Mouse (Mus musculus): Measurements from ENCODE around the gene Gm11983.
"Not testable (repeated sequence)": the region's sequence is repeated elsewhere in the genome, so short reads cannot be mapped to it uniquely, and the experiment has no call there.

Gm11983 gene

DNA sequence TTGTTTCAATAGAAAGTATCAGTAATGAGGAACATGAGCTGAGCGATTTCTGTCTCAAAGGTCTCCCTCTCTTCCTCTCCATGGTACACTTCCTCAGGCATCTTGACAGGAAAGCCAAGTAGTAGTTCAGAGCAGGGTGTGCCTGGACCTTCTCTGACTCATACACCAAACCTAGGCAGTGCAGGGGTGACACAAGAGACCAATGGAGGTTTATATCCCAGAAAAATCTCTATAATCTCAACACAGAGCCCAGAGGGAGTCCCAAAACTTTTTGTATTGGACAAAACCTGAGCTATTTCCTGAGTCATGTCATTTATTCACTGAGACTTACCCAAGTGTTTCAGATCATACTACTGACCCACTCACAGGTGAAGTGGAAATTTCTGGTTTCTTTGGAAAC is at the start of gene Gm11983:
Gene Gm11983 (minus strand): TSS at position 101 of the 400 bp plus-strand sequence.
- no peak for DNase-seq

- not testable (repeated sequence) for DNase-seq
Observed at GRCm38 (mm10) chr11:6883045-6883444, 45.6 kb upstream of the Gm11983 start.

DNA sequence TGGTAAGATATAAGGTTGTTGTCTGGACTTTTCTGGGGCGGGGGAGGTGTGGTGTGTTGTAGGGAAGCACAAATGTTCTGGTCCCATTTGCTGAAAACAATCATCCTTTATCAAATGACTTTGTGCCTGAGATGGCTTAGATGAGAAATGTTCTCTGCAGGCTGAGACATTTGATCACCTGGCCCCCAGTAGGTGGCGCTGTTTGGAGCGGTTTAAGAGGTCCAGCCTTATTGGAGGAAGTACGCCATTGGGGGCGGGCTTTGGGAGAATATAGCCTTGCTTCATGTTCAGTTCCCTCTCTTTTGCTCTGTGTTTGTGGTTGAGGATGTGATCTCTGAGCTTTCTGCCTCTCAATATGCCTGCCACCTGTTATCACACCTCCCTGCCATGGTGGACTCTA is 44.2 kb upstream of the Gm11983 start:
- peak; percentile 21 to 73 for DNase-seq

- DNase-seq, result no peak
Observed at GRCm38 (mm10) chr11:6877740-6878139, 40.3 kb upstream of the Gm11983 start.

- no peak for DNase-seq
Observed at GRCm38 (mm10) chr11:6870947-6871346, 33.5 kb upstream of the Gm11983 start.

DNA sequence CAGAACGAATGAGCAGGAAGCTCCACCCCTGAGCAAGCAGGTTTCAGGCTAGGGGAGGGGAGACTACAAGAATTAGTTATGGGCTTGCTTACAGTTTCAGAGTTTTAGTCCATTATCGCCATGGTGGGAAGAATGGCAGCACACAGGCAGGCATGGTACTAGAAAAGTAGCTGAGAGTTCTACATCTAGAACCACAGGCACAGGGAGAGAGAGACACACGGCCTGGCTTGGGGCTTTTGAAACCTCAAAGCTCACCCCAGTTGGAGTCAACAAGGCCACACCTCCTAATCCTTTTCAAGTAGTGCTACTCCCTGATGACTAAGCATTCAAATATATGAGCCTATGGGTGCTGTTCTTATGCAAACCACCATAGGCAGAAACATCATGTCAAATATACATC is 28.1 kb upstream of the Gm11983 start:
- DNase-seq, result no peak

DNA sequence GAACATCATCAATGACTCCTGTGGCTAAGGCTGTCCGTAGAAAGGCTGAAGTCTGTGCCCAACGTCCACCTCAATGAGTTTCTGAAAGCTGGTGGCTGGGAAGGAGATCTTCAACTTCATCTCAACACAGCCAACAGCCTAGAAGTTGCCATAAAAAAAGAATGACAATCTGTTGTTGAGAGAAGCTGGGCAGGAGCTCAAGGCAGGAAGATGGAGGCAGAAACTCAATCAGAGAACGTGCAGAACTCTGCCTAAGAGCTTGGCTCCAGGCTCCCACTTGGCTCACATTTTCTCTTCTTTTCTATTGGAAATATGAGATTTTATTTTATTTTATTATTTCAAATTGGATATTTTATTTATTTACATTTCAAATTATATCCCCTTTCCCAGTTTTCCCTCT is 24.7 kb upstream of the Gm11983 start:
- DNase-seq, result no peak

DNA sequence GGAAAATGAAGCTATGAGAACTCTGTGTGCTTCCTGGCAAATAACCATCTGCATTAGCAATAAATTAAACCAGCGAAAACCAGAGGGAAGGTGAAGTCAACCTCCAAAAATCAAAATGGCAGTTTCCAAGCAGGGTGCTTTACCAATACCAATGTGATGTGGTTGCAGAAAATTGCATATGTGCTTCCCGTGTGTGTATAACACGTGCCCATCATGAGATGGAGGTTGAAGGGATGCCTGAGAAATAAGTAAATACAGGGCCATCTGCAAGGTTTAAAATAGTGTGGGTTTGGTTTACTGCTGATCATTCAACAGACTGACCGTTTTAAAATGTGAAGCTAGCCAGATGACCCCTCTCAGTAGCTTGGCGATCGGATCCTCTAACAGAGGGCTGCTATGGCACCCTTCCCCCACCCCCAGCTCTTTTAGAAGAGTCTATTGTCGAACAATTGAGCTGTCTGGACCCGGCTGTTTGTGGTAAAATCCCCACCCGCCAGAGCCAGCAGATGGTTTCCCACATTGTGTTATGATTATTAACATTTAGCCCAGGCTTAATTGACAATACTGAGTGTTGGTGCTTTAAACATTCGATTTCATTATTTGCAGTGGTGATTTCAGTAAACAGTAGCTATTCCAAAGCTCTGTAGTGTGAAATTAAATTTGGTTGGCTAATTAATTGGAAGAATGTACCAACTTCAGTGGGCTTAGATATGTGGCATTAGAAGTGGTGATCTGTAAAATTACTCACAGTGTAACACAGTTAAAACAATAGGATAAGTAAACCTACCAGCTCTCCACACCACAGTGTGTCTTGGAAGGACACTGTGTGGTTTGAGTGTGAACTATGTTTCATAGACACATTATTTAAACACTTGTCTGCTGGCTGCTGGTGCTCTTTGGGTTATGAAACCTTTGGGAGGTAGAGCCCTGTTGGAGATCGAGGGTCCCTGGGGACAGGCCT is 22.7 kb upstream of the Gm11983 start:
- no peak for DNase-seq

DNA sequence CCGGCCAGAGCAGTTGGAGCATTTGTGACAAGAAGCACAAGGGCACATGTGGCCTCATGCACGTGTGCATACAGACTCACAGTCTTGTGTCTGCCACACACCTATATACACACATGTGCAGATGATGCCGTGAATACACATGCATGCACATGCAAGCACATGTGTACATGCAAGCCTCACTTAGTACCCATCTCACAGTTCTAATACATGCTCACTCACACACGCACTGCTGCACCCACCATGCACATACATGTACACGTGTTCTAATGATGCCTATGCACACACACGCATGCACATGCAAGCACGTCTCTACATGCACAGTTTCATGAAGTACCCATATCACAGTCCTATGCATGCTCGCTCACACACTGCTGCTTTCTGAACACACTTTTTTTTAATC is 21.6 kb upstream of the Gm11983 start:
- no peak for DNase-seq

DNA sequence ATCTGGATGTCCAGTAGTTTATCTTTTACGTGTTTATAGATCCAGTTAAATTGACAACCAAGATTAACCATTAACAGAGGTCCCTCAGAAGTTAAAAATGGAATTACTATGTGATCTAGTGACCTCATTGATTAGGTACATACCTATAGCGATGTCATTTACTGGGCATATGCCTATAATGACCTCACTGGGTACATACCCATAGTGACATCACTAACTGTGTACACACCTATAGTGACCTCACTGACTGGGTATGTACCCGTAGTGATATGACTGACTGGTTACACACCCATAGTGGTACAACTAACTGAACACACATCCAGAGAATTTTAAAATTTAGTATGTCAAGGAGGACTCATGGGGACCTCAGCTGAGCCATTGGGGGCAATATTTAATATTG is 18.5 kb upstream of the Gm11983 start:
- DNase-seq, result no peak

GRCm38 (mm10) chr11:6853366-6853765 is 15.9 kb upstream of the Gm11983 start:
- not testable (repeated sequence) for DNase-seq

GRCm38 (mm10) chr11:6843831-6844230 is 6.4 kb upstream of the Gm11983 start:
- DNase-seq, result no peak

- DNase-seq, result no peak
Observed at GRCm38 (mm10) chr11:6842160-6842559, 4.7 kb upstream of the Gm11983 start.

GRCm38 (mm10) chr11:6840775-6841174 is 3.3 kb upstream of the Gm11983 start:
- no peak for DNase-seq

DNA sequence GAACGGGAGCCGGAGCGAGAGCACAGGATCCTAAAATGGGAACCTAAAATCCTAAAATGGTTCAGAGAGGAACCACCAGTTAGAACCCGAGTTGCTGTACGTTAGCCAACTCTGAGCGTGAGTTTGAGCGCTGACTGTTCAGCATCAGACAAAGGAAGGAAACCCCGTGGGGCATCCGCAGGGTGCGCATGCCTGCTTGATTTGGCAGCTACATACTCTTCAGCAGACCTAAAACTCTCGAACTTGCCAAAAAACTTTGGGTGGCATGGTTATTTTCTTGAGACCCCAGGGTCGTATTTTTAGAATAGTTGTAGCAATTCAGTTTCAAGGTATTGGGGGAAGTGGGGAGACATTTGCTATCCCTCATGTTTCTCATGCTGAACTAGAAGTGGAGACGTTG is 2.8 kb downstream of the Gm11983 start:
- DNase-seq, result no peak

DNA sequence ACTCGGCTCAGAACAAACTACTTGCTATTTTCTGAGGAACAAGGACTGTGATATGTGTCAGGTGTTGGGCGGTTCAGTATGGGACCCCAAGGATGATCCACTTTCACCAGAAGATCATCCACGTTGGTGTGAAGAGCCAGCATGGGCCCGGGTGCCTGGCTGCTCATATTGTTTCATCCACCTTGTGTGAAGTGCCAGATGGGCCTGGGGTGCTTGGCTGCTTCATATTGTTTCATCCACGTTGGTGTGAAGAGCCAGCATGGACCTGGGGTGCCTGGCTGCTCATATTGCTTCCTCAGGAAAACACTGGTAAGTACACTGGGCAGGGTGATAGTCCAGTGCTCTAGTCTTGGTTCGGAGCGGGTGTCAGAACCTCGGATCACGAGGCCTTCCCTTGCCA is 3.7 kb downstream of the Gm11983 start:
- DNase-seq, result no peak

DNA sequence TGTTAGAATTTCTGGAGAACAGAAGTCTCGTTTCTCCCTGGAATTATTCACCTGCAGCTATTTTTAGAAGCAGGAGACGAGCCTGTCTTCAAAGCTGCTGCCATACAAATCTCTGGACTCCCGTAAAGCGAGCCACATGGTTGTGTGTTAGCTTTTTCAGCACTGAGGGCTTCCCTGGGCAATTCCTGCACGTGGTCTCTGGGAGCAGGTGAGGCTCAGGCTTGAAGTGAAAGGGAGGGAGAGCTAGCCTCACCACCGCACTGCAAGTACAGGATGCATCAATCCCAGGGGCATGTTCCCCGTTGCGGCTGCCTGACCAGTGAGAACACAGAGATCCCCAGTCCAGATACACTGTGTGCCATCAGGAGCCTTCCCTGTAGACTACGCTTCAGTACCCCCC is 5.5 kb downstream of the Gm11983 start:
- peak in 1 of 2 experiments; percentile 16 for DNase-seq

GRCm38 (mm10) chr11:6828196-6828595 is 9.3 kb downstream of the Gm11983 start:
- DNase-seq, result no peak

GRCm38 (mm10) chr11:6826157-6826556 is 11.3 kb downstream of the Gm11983 start:
- DNase-seq, result no peak

DNA sequence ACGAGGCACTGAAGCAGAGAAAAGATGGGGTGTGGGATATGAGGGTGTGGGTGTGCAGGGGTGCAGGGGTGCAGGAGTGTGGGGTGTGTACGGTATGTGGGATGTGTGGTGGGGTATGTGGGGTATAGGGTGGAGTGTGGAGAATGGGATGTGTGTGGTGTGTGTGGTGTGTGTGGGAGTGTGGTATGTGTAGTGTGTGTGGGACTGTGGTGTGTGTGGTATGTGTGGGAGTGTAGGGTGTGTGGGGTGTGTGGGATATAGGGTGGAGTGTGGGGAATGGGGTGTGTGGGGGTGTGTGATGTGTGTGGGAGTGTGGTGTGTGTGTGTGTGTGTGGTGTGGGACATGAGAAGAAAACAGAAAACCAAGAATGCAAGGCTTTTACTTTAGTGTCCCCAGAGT is 14.3 kb downstream of the Gm11983 start:
- DNase-seq, result no peak

- DNase-seq, result no peak
Observed at GRCm38 (mm10) chr11:6814486-6814885, 23.0 kb downstream of the Gm11983 start.

- DNase-seq, result not testable (repeated sequence)
Observed at GRCm38 (mm10) chr11:6802879-6803278, 34.6 kb downstream of the Gm11983 start.

DNA sequence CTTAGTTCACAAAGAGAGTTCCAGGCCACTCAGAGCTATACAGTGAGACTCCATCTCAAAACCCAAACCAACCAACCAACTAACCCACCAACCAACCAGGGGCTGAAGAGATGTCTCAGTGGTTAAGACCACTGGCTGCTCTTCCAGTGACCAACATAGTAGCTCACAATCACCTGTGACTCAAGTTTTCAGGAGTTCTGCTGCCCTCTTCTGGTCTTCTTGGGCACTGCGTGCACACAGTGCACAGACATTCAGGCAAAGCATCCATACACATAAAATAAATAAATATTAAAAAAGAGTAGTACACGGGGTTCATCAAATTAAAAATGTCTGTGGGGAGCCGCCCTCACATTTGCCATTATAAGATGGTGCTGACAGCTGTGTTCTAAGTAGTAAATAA is 46.8 kb downstream of the Gm11983 start:
- DNase-seq, result peak in 1 of 2 experiments; percentile 55

All from kidney, postnatal 36 days (tissue).